Mouse (Mus musculus) lung, embryonic 16.5 days (tissue): Measurements from ENCODE around the gene Ebf3. TPM values are rescaled to one million over a fixed set of nuclear protein-coding genes. Genes with fewer than 3 reads are reported as not detected.

Source experiments
- ATAC-seq: fragments of 200-750 bp; cut with Nextera tagmentation; 2 replicates; pipeline ENCODE4 v1.8.0; 2017; ENCODE audit warnings: low read depth, mild to moderate bottlenecking, moderate library complexity
- H3K27ac ChIP-seq: fragments of 300-500 bp; sonication (generic); 2 replicates; pipeline ENCODE4 v1.5.1; 2014; ENCODE audit warnings: mild to moderate bottlenecking, control low read depth, low read length
- H3K27me3 ChIP-seq: fragments of 300-500 bp; sonication (generic); 2 replicates; pipeline ENCODE4 v1.6.1; 2014; ENCODE audit warnings: low read depth, low read length, mixed read lengths; ENCODE audit not compliant: control insufficient read depth, insufficient read depth
- H3K36me3 ChIP-seq: fragments of 300-500 bp; sonication (generic); 2 replicates; pipeline ENCODE4 v1.6.1; 2014; ENCODE audit warnings: low read length; ENCODE audit not compliant: control insufficient read depth, insufficient read depth
- H3K4me1 ChIP-seq: fragments of 300-500 bp; sonication (generic); replicated peaks from 2 replicates; pipeline ENCODE4 v1.6.1; 2014; ENCODE audit warnings: low read length, mixed read lengths; ENCODE audit not compliant: control insufficient read depth, insufficient read depth
- H3K4me2 ChIP-seq: fragments of 300-500 bp; sonication (generic); 2 replicates; pipeline ENCODE4 v1.6.1; 2014; ENCODE audit warnings: low read depth, low read length, control low read depth
- H3K4me3 ChIP-seq: fragments of 300-500 bp; sonication (generic); 2 replicates; pipeline ENCODE4 v1.5.1; 2014; ENCODE audit warnings: mild to moderate bottlenecking, low read length, control low read depth
- H3K9ac ChIP-seq: fragments of 300-500 bp; sonication (generic); 2 replicates; pipeline ENCODE4 v1.6.1; 2014; ENCODE audit warnings: low read length, control low read depth
- H3K9me3 ChIP-seq: fragments of 300-500 bp; sonication (generic); 2 replicates; pipeline ENCODE4 v1.6.1; 2016; ENCODE audit warnings: low read length; ENCODE audit not compliant: control insufficient read depth
- WGBS: fragments of 180-500 bp; shearing (Covaris S2); extraction: QIAGEN DNeasy Blood & Tissue Kit; methylation state at CpG from one replicate; pipeline ENCODE4 v1.1.7; 2014; 5-methylcytosine and 5-hydroxymethylcytosine counted together
- polyA plus RNA-seq: library from polyadenylated mRNA; unstranded; fragments of >200 nt; fragmentation: Nextera tagmentation; extraction: Ambion mirVana; gene quantifications from 2 replicates; pipeline ENCODE4 v1.2.1, GENCODE M21; 2015

The Ebf3 gene
- polyA plus RNA-seq, 1 experiment from 2014 or later, result 0.18 TPM

- H3K9ac ChIP-seq, result no peak overlapping the region
- peaks cover 95% of the 10 kb centered on the region for H3K27me3 ChIP-seq
- 1% methylated on average over 48 of the region's 48 CpGs for WGBS
- H3K4me3 ChIP-seq, result no peak overlapping the region
- no peak for ATAC-seq
- H3K36me3 ChIP-seq, result no peaks in the 10 kb centered on the region
- no peak overlapping the region for H3K27ac ChIP-seq
- no peak overlapping the region for H3K4me2 ChIP-seq
- H3K4me1 ChIP-seq, result peaks cover 11% of the 10 kb centered on the region
- no peaks in the 10 kb centered on the region for H3K9me3 ChIP-seq
Measured at GRCm38 (mm10) chr7:137318924-137319885, 5.0 kb upstream of the Ebf3 start.

- peaks cover 19% of the 10 kb centered on the region for H3K4me1 ChIP-seq
- no peak for ATAC-seq
Measured at GRCm38 (mm10) chr7:137318383-137318775, 4.1 kb upstream of the Ebf3 start.

GRCm38 (mm10) chr7:137317659-137318382 lies 3.6 kb upstream of the Ebf3 start:
- H3K36me3 ChIP-seq, result no peaks in the 10 kb centered on the region
- H3K9ac ChIP-seq, result no peak overlapping the region
- WGBS, result under 1% methylated on average over 24 of the region's 24 CpGs
- H3K4me3 ChIP-seq, result no peak overlapping the region
- H3K27me3 ChIP-seq, result peaks cover 95% of the 10 kb centered on the region
- no peak overlapping the region for H3K4me2 ChIP-seq
- H3K9me3 ChIP-seq, result no peaks in the 10 kb centered on the region
- H3K4me1 ChIP-seq, result peaks cover 24% of the 10 kb centered on the region
- H3K27ac ChIP-seq, result no peak overlapping the region
- no peak for ATAC-seq

More at GRCm38 (mm10) chr7:137318383-137318775, 4.1 kb upstream of the Ebf3 start:
- Histone ChIP-seq H3K9ac (no peak overlapping the region), H3K27me3 (peaks cover 95% of the 10 kb centered on the region), H3K36me3 (no peaks in the 10 kb centered on the region), H3K4me3 (no peak overlapping the region), H3K9me3 (no peaks in the 10 kb centered on the region), H3K4me2 (no peak overlapping the region), H3K27ac (no peak overlapping the region)
- WGBS, result 5% methylated on average over 9 of the region's 9 CpGs

GRCm38 (mm10) chr7:137316926-137317658 lies 2.8 kb upstream of the Ebf3 start:
- Histone ChIP-seq H3K4me3 (no peak overlapping the region), H3K27me3 (peaks cover 93% of the 10 kb centered on the region), H3K27ac (no peak overlapping the region), H3K9me3 (no peaks in the 10 kb centered on the region), H3K4me1 (peaks cover 18% of the 10 kb centered on the region), H3K4me2 (no peak overlapping the region), H3K9ac (no peak overlapping the region), H3K36me3 (no peaks in the 10 kb centered on the region)
- 1% methylated on average over 39 of the region's 39 CpGs for WGBS
- no peak for ATAC-seq

GRCm38 (mm10) chr7:137316181-137316925 lies 2.1 kb upstream of the Ebf3 start:
- H3K27ac ChIP-seq, result no peak overlapping the region
- H3K36me3 ChIP-seq, result no peaks in the 10 kb centered on the region
- WGBS, result 4% methylated on average over 20 of the region's 20 CpGs
- no peaks in the 10 kb centered on the region for H3K9me3 ChIP-seq
- H3K4me1 ChIP-seq, result peaks cover 16% of the 10 kb centered on the region
- H3K4me2 ChIP-seq, result no peak overlapping the region
- no peak overlapping the region for H3K4me3 ChIP-seq
- H3K27me3 ChIP-seq, result peaks cover 91% of the 10 kb centered on the region
- H3K9ac ChIP-seq, result no peak overlapping the region
- ATAC-seq, result no peak

- peaks cover 13% of the 10 kb centered on the region for H3K4me1 ChIP-seq
- H3K36me3 ChIP-seq, result no peaks in the 10 kb centered on the region
- ATAC-seq, result no peak
- no peaks in the 10 kb centered on the region for H3K9me3 ChIP-seq
- WGBS, result 4% methylated on average over 19 of the region's 19 CpGs
- H3K4me3 ChIP-seq, result no peak overlapping the region
- no peak overlapping the region for H3K27ac ChIP-seq
- no peak overlapping the region for H3K9ac ChIP-seq
- H3K27me3 ChIP-seq, result peaks cover 87% of the 10 kb centered on the region
- H3K4me2 ChIP-seq, result no peak overlapping the region
Measured at GRCm38 (mm10) chr7:137315544-137315940, 1.3 kb upstream of the Ebf3 start.

- Histone ChIP-seq H3K4me2 (peak overlapping the region; percentile 99), H3K9me3 (no peaks in the 10 kb centered on the region), H3K36me3 (no peaks in the 10 kb centered on the region), H3K27ac (no peak overlapping the region), H3K4me1 (peaks cover 19% of the 10 kb centered on the region), H3K4me3 (peak overlapping the region; percentile 61), H3K27me3 (peaks cover 88% of the 10 kb centered on the region), H3K9ac (no peak overlapping the region)
- ATAC-seq, result peak; percentile 0; the same call in 1 of the 2 replicates
- under 1% methylated on average over 48 of the region's 48 CpGs for WGBS
Measured at GRCm38 (mm10) chr7:137314710-137315543, 682 bp upstream of the Ebf3 start.
